Mouse (Mus musculus) MEL (cell line): ENCODE measurements at regions not wholly inside any gene's neighbourhood (a gene's known extent, or its start where the extent isn't known, plus 50 kb on each side); places are given as distances from the start of the nearest gene placed in this dataset.

Source experiments
- DNase-seq: peaks from one replicate; pipeline ENCODE4 v3.0.0; 2011; ENCODE audit warnings: low read depth, low spot score
- H3K27ac ChIP-seq: 2 replicates; pipeline ENCODE4 v1.5.1; 2012; ENCODE audit warnings: low read depth, mild to moderate bottlenecking, control low read depth, low read length, moderate library complexity; ENCODE audit not compliant: control insufficient read depth
- H3K27me3 ChIP-seq, 2 experiments: fragments of 150-350 bp in 1 of 2; sonication (generic) in 1 of 2; 2 replicates each; pipeline ENCODE4 v1.6.1; 2012; ENCODE audit warnings: low read length in 2 of 2, mild to moderate bottlenecking in 2 of 2, improper control_type of control experiment in 1 of 2, moderate library complexity in 1 of 2; ENCODE audit not compliant: insufficient read depth in 2 of 2, control insufficient read depth in 1 of 2
- H3K36me3 ChIP-seq, 2 experiments: 2 replicates each; pipeline ENCODE4 v1.6.1; 2012 to 2014; ENCODE audit warnings: low read length in 2 of 2, improper control_type of control experiment in 1 of 2, inconsistent platforms in 1 of 2, mild to moderate bottlenecking in 1 of 2; ENCODE audit not compliant: insufficient read depth in 2 of 2, control insufficient read depth in 1 of 2
- H3K4me1 ChIP-seq, 2 experiments: fragments of 150-350 bp in 1 of 2; sonication (generic) in 1 of 2; 2 replicates each; pipeline ENCODE4 v1.6.1; 2012; ENCODE audit warnings: low read length in 2 of 2, improper control_type of control experiment in 1 of 2, mild to moderate bottlenecking in 1 of 2; ENCODE audit not compliant: insufficient read depth in 2 of 2, control insufficient read depth in 1 of 2
- H3K4me3 ChIP-seq, 2 experiments: fragments of 150-350 bp in 1 of 2; sonication (generic) in 1 of 2; 2 replicates each; pipeline ENCODE4 v1.5.1; 2012; ENCODE audit warnings: low read depth in 2 of 2, low read length in 2 of 2, mild to moderate bottlenecking in 2 of 2, moderate library complexity in 2 of 2, control low read depth in 1 of 2, improper control_type of control experiment in 1 of 2; ENCODE audit not compliant: control insufficient read depth in 1 of 2, insufficient read depth in 1 of 2
- H3K79me2 ChIP-seq: 2 replicates; pipeline ENCODE4 v1.6.1; 2012; ENCODE audit warnings: mild to moderate bottlenecking, low read length, moderate library complexity; ENCODE audit not compliant: control insufficient read depth, poor library complexity, insufficient read depth
- H3K9ac ChIP-seq: 2 replicates; pipeline ENCODE4 v1.6.1; 2012; ENCODE audit warnings: low read depth, mild to moderate bottlenecking, control low read depth, low read length, moderate library complexity; ENCODE audit not compliant: control insufficient read depth, poor library complexity, severe bottlenecking
- H3K9me3 ChIP-seq: fragments of 150-350 bp; sonication (generic); replicated peaks from 2 replicates; pipeline ENCODE4 v1.6.1; 2012; ENCODE audit warnings: mild to moderate bottlenecking, low read length, improper control_type of control experiment, moderate library complexity; ENCODE audit not compliant: insufficient read depth
- CHD1 ChIP-seq: IDR thresholded peaks from 2 replicates; pipeline ENCODE4 v1.6.1; 2012; ENCODE audit warnings: low read depth, mild to moderate bottlenecking, inconsistent platforms, low read length, improper control_type of control experiment
- CHD2 ChIP-seq: IDR thresholded peaks from 2 replicates; pipeline ENCODE4 v1.6.1; 2011; ENCODE audit warnings: low read length, improper control_type of control experiment
- ELF1 ChIP-seq: IDR thresholded peaks from 2 replicates; pipeline ENCODE4 v1.6.1; 2014; ENCODE audit warnings: low read depth, mild to moderate bottlenecking, inconsistent platforms, low read length, improper control_type of control experiment, moderate library complexity
- EP300 ChIP-seq, 2 experiments: IDR thresholded peaks; 2 replicates each; pipeline ENCODE4 v1.6.1; 2011; ENCODE audit warnings: improper control_type of control experiment in 2 of 2, low read length in 2 of 2, low read depth in 1 of 2, mild to moderate bottlenecking in 1 of 2
- GABPA ChIP-seq: IDR thresholded peaks from 2 replicates; pipeline ENCODE4 v1.6.1; 2012; ENCODE audit warnings: low read depth, mild to moderate bottlenecking, inconsistent platforms, low read length, improper control_type of control experiment, moderate library complexity
- GATA1 ChIP-seq: IDR thresholded peaks from 2 replicates; pipeline ENCODE4 v1.6.1; 2011; ENCODE audit warnings: low read depth, low read length, improper control_type of control experiment
- JUND ChIP-seq: IDR thresholded peaks from 2 replicates; pipeline ENCODE4 v1.6.1; 2011; ENCODE audit warnings: low read depth, mild to moderate bottlenecking, improper control_type of control experiment, low read length
- MAZ ChIP-seq: IDR thresholded peaks from 2 replicates; pipeline ENCODE4 v1.6.1; 2012; ENCODE audit warnings: low read depth, mild to moderate bottlenecking, inconsistent platforms, low read length, improper control_type of control experiment
- MEF2A ChIP-seq: IDR thresholded peaks from 2 replicates; pipeline ENCODE4 v1.6.1; 2014; ENCODE audit warnings: low read depth, mild to moderate bottlenecking, inconsistent platforms, low read length, improper control_type of control experiment; ENCODE audit not compliant: poor library complexity, insufficient replicate concordance, severe bottlenecking; ENCODE audit errors: extremely low read depth
- MYC ChIP-seq: IDR thresholded peaks from 2 replicates; pipeline ENCODE4 v1.6.1; 2011; ENCODE audit warnings: low read depth, mild to moderate bottlenecking, low read length, improper control_type of control experiment, moderate library complexity
- NELFE ChIP-seq: IDR thresholded peaks from 2 replicates; pipeline ENCODE4 v1.6.1; 2011; ENCODE audit warnings: low read depth, low read length, improper control_type of control experiment
- NRF1 ChIP-seq: IDR thresholded peaks from 2 replicates; pipeline ENCODE4 v1.6.1; 2014; ENCODE audit warnings: low read depth, mild to moderate bottlenecking, inconsistent platforms, low read length, improper control_type of control experiment, moderate library complexity; ENCODE audit not compliant: poor library complexity, insufficient read depth, severe bottlenecking
- POLR2AphosphoS2 ChIP-seq: IDR thresholded peaks from 2 replicates; pipeline ENCODE4 v1.6.1; 2011; ENCODE audit warnings: low read length, improper control_type of control experiment
- TCF12 ChIP-seq: IDR thresholded peaks from 2 replicates; pipeline ENCODE4 v1.6.1; 2014; ENCODE audit warnings: low read depth, mild to moderate bottlenecking, inconsistent platforms, low read length, improper control_type of control experiment, moderate library complexity
- ZC3H11A ChIP-seq: IDR thresholded peaks from 2 replicates; pipeline ENCODE4 v1.6.1; 2012; ENCODE audit warnings: low read depth, mild to moderate bottlenecking, inconsistent platforms, low read length, improper control_type of control experiment
- ZKSCAN1 ChIP-seq: IDR thresholded peaks from 2 replicates; pipeline ENCODE4 v1.6.1; 2012; ENCODE audit warnings: low read depth, mild to moderate bottlenecking, inconsistent platforms, low read length, improper control_type of control experiment, moderate library complexity

DNA sequence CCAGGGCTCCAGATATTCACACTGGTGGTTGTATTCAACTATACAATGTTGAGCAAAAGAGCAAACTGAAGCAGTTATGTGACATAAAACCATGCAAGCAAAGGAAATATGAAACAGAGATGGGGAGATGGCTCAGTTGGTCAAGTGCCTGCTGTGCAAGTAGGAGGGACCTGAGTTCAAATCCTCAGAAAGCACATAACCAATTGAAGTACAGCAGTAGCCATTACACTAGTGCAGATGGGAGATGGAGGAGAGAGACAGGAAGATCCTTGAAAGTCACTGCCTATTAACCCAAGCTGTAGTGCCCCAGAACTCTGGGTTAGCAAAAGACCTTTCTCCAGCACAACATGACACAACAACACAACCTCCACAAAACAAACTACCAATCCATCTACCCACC, 100.7 kb upstream of the Cxcr4 start:
- Histone ChIP-seq H3K9me3 (no peaks in the 10 kb centered on the region), H3K36me3 (no peaks in the 10 kb centered on the region), H3K79me2 (no peaks in the 10 kb centered on the region), H3K9ac (no peak overlapping the region), H3K27me3 (no peaks in the 10 kb centered on the region; a peak in 1 of 4 replicates), H3K4me1 (no peaks in the 10 kb centered on the region), H3K27ac (no peak overlapping the region), H3K4me3 (no peak overlapping the region)
- TF ChIP-seq MAZ, result no peak
- no peak for TF ChIP-seq ZC3H11A
- TF ChIP-seq CHD1, result no peak
- no peak for TF ChIP-seq NRF1
- TF ChIP-seq EP300 (IDR thresholded peaks at IDR 0.05; ENCODE audit: low read depth in 1 of 2, low read length in 2 of 2), result no peak
- TF ChIP-seq NELFE, result no peak
- TF ChIP-seq ELF1, result no peak
- no peak for TF ChIP-seq MYC
- no peak for TF ChIP-seq GATA1
- TF ChIP-seq TCF12, result no peak
- no peak for TF ChIP-seq GABPA
- TF ChIP-seq ZKSCAN1, result no peak
- no peak for DNase-seq

DNA sequence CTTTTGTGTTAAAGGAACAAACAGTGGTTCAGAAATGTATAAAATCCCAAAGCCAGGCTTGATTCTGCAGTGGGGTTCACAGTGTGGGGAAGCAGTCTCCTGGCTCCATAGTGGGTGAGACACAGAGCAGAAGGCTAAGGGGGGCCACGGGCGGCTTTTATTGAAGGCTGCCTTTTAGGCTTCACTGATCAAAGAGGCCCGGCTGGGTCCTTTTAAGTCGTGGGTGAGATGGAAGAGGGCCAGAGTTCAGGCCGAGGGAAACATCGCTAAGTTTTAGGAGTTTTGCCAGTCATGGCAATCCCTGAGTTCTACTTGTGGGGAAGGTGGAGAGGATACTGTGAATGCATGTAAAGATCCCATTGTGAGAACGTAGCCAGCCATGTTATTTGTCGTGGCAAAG, 100.2 kb upstream of the Cxcr4 start:
- no peaks in the 10 kb centered on the region for H3K9me3 ChIP-seq
- no peak for TF ChIP-seq CHD2
- TF ChIP-seq, all 39 proteins: peak for 0
- Histone ChIP-seq H3K9ac (no peak overlapping the region), H3K36me3 (no peaks in the 10 kb centered on the region), H3K4me3 (no peak overlapping the region), H3K79me2 (no peaks in the 10 kb centered on the region), H3K4me1 (no peaks in the 10 kb centered on the region), H3K27me3 (no peaks in the 10 kb centered on the region; a peak in 1 of 4 replicates), H3K27ac (no peak overlapping the region)
- no peak for DNase-seq

DNA sequence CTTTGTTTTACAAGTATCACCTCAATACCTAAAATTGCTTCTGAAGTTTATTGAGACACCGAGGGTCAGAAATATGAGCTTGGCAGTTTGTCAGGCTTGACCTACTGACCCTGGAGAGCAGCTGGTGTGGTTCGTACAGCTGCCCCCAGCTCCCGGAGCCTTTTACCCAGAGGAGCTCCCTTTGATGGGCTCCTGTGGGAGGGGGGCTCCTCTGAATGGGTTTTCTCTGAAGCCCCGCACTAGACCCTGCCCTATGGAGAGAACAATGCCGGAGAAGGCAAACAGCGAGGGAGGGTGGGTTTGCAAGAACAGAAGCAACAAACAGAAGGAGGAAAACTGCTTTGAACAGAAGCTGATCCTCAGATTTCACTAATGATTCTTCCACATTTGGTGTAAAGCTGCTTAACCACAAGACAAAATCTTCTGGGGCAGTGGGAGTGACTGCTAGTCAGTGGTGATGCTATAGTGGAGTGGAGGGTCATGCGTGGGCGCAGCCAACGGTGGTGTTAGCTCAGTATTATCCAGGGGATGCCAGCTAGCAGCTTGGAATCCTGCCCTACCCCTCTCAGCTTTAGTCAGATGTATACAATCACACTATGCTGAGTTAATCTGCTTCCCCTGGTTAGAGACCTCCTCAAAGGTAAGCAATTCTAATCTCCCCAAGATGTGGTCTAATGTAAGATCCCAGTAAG, 95.3 kb upstream of the Cxcr4 start:
- Histone ChIP-seq H3K79me2 (no peaks in the 10 kb centered on the region), H3K4me1 (no peaks in the 10 kb centered on the region), H3K27me3 (no peaks in the 10 kb centered on the region; a peak in 1 of 4 replicates), H3K9ac (no peak overlapping the region), H3K36me3 (no peaks in the 10 kb centered on the region), H3K27ac (no peak overlapping the region), H3K4me3 (no peak overlapping the region), H3K9me3 (no peaks in the 10 kb centered on the region)
- no peak for DNase-seq
- no peak for TF ChIP-seq MEF2A
- no peak for TF ChIP-seq JUND
- TF ChIP-seq POLR2AphosphoS2, result no peak
- TF ChIP-seq, all 39 proteins: peak for 0
